Mouse (Mus musculus): ENCODE data around the gene Gm10959. TPM values are rescaled to one million over a fixed set of nuclear protein-coding genes. Genes with fewer than 3 reads are reported as not detected.

Gm10959 gene
- polyA plus RNA-seq, 1 experiment from 2014 or later, result not detected

DNA sequence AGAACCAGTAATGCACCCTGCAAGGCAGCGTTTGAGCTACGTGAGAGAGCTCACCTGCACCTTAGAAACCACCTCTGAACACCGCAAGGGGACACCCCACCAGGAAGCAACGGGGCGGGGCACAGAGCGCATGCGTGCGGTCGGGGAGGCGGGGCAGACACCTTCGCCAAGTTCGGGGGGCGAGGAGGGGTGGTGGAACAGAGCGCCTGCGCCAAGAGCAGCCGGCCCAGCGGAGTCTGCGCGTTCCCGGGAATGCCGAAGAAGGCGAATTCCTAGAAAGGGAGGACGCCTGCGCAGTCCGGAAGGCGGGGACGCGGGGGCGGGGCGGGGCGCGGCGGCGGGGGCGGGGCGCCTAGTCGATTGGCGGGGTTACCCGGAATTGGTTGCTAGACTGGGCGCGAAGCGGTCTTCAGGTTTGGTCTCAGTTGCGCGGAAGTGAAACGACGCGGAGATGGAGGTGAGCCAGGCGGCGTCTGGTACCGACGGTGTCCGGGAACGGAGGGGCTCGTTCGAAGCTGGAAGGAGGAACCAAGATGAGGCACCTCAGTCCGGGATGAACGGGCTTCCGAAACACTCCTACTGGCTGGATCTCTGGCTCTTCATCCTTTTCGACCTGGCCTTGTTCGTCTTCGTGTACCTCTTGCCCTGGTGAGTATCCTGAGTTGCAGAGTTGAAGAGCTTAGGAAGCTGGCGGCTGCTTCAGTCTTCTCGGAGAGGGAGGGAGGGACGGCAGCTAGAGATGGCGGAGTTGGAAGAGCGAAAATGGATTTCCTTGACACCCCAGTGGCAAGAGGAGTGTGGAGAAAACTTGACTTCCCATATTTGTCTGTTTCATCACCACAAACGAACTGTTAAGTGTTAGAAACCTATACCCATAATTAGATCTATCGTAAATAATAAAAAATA, 5.1 kb upstream of the Gm10959 start, which contains the start of gene 1810037I17Rik:
Gene 1810037I17Rik, plus strand, starts transcription at position 195 of the 906 bp plus-strand sequence.
- H3K27me3 ChIP-seq (replicated peaks; ENCODE audit: control insufficient read depth, insufficient read depth, low read length), result no peaks in the 10 kb centered on the region
- H3K36me3 ChIP-seq (ENCODE audit: control insufficient read depth, insufficient read depth), result peaks cover 4% of the 10 kb centered on the region; the same call in 1 of the 2 replicates
- ATAC-seq, result peak; percentile 99
- no peaks in the 10 kb centered on the region for H3K9me3 ChIP-seq (ENCODE audit: control insufficient read depth, low read length)
- H3K9ac ChIP-seq (replicated peaks; ENCODE audit: low read depth, low read length), result peak within 1 kb of the TSS; percentile 64
- peak within 1 kb of the TSS; percentile 54 for H3K4me3 ChIP-seq (replicated peaks; ENCODE audit: low read length)
- under 1% methylated on average over 59 of the region's 68 CpGs for WGBS
- peak within 1 kb of the TSS; percentile 67 for H3K4me2 ChIP-seq (ENCODE audit: low read length)
- peak within 1 kb of the TSS; percentile 79 for H3K27ac ChIP-seq (ENCODE audit: low read length)
- H3K4me1 ChIP-seq (replicated peaks; ENCODE audit: control insufficient read depth, insufficient read depth, low read length), result peaks cover 6% of the 10 kb centered on the region; the same call in 1 of the 2 replicates

DNA sequence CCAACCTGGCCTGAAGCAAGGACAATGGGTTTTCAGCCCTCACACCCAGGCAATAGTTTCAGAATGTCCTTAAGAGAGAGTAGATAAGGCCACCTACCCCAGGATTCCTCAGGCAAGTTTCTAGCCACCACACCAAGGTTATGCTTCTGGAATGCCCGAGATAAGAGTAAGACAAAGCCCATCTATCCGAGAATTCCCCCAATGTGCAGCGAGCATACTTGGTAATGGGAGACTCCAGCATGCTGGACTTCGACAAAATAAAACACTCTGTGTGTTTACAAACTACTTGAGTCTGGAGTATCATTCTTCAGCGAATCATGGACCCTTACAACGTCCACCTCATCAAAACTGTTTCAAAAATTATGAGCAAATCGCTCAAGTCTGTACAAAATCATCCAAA, 4.0 kb upstream of the Gm10959 start:
- no peak overlapping the region for H3K9ac ChIP-seq (replicated peaks; ENCODE audit: low read depth, low read length)
- 74% methylated on average over 7 of the region's 7 CpGs for WGBS
- H3K4me1 ChIP-seq (replicated peaks; ENCODE audit: control insufficient read depth, insufficient read depth, low read length), result peaks cover 6% of the 10 kb centered on the region; the same call in 1 of the 2 replicates
- H3K27ac ChIP-seq (ENCODE audit: low read length), result no peak overlapping the region
- H3K36me3 ChIP-seq (ENCODE audit: control insufficient read depth, insufficient read depth), result peaks cover 4% of the 10 kb centered on the region; the same call in 1 of the 2 replicates
- H3K4me2 ChIP-seq (ENCODE audit: low read length), result peak overlapping the region; percentile 64; the same call in 1 of the 2 replicates
- no peaks in the 10 kb centered on the region for H3K9me3 ChIP-seq (ENCODE audit: control insufficient read depth, low read length)
- no peak for ATAC-seq
- H3K4me3 ChIP-seq (replicated peaks; ENCODE audit: low read length), result no peak overlapping the region
- no peaks in the 10 kb centered on the region for H3K27me3 ChIP-seq (replicated peaks; ENCODE audit: control insufficient read depth, insufficient read depth, low read length)

DNA sequence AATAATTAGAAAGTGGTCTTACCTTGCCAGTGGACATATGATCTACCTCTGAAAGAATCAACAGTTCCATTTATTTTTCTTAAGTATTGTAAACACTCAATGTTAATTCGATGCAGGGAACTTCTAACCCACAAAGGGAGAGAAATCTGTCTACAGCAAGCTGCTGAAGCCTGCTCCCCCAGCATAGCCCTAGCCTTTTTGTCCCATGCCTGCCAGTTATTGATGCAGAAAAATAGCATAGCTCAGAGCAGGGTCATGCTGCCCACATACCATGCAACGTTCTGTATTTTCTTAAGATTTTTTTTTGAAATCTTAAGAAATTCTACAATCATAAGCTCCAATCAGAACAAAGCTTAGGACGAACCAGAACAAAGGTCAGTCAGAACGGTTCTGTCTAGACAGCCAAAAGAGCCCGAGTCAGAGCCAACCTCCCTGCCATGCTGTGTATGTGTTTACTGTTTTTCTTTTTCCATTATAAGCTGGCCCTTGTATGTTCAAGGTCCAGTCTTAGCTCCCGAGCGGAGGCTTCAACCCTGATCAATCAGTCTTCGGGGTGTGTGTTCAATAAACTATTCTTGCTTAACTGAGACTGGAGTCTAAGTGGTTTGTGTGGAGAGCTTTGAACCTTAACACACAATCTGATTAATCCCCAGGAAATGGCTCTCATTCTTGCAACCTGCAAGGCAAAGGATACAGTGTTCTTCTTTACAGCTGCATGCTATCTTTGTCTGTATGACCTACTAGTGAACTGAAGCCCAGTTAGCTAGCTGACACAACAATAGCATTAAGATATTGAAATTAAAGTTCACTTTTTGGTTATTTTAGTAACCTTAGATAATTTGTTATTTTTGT, 2.7 kb upstream of the Gm10959 start:
- no peak overlapping the region for H3K4me2 ChIP-seq (ENCODE audit: low read length)
- WGBS, result 76% methylated on average over 8 of the region's 8 CpGs
- H3K36me3 ChIP-seq (ENCODE audit: control insufficient read depth, insufficient read depth), result no peaks in the 10 kb centered on the region
- ATAC-seq, result no peak
- no peak overlapping the region for H3K9ac ChIP-seq (replicated peaks; ENCODE audit: low read depth, low read length)
- no peak overlapping the region for H3K4me3 ChIP-seq (replicated peaks; ENCODE audit: low read length)
- H3K27ac ChIP-seq (ENCODE audit: low read length), result no peak overlapping the region
- peaks cover 6% of the 10 kb centered on the region; the same call in 1 of the 2 replicates for H3K4me1 ChIP-seq (replicated peaks; ENCODE audit: control insufficient read depth, insufficient read depth, low read length)
- no peaks in the 10 kb centered on the region for H3K9me3 ChIP-seq (ENCODE audit: control insufficient read depth, low read length)
- no peaks in the 10 kb centered on the region for H3K27me3 ChIP-seq (replicated peaks; ENCODE audit: control insufficient read depth, insufficient read depth, low read length)

DNA sequence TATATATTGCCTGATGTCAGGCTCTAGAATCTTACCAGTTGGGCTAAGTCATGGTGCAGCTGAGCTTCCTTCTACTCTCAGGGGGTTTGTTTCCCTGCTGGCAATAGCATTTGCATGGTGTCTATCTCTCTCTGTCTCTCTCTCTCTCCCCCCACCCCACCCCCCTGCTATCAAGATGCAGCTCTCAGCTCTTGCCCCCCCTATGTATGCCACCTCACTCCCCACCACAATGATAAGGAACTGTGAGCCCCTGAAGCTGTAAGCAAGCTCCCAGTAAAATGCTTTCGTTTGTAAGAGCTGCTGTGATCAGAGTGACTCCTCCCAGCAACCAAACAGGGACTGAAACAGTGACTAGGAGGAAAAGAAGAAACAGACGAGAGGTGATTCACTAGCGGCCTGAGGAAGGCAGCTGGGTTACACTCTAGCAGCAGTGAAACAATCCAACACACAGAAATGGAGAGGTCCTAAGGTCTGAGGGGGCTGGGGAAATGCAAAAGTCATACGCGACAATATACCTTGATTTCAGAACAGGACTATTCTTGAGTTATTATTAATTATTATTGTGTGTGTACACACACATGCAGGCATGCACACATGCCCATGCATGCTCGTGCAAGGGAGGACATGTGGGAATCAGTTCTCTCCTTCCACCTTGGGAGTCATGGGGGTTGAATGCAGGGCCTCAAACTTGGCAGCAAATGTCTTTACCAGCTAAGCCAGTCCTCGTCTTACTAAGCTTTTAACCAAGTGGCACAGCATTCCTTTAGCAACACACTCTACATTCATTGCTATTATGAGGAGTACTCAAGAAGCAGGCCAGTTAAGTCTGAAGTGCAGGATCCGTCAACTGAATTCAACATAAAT, 1.6 kb upstream of the Gm10959 start:
- H3K27me3 ChIP-seq (replicated peaks; ENCODE audit: control insufficient read depth, insufficient read depth, low read length), result no peaks in the 10 kb centered on the region
- no peaks in the 10 kb centered on the region for H3K36me3 ChIP-seq (ENCODE audit: control insufficient read depth, insufficient read depth)
- H3K4me3 ChIP-seq (replicated peaks; ENCODE audit: low read length), result no peak overlapping the region
- no peak for ATAC-seq
- H3K4me2 ChIP-seq (ENCODE audit: low read length), result no peak overlapping the region
- H3K9me3 ChIP-seq (ENCODE audit: control insufficient read depth, low read length), result no peaks in the 10 kb centered on the region
- no peak overlapping the region for H3K9ac ChIP-seq (replicated peaks; ENCODE audit: low read depth, low read length)
- H3K4me1 ChIP-seq (replicated peaks; ENCODE audit: control insufficient read depth, insufficient read depth, low read length), result peaks cover 6% of the 10 kb centered on the region; the same call in 1 of the 2 replicates
- WGBS, result 55% methylated on average over 8 of the region's 8 CpGs
- H3K27ac ChIP-seq (ENCODE audit: low read length), result no peak overlapping the region

DNA sequence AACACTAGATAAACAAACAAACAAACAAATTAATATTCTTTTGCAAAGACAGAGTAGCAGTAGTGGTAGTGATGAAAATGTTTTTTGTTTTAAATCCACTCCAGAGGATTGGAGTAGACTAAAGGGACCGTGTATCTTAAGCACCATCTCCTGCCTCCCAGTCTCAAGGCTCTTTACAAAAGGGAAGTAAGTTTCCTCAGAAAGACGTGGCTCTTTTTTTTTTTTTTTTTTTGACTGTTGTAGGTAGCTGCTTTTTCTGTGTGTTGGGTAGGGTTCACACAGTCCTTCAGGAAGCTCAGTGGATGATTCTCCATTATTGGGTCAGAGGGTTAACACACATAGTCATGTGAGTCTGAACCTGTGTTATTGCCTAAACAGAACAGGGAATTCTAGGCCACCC, 488 bp downstream of the Gm10959 start:
- Histone ChIP-seq H3K27ac (ENCODE audit: low read length) (no peak overlapping the region), H3K9me3 (ENCODE audit: control insufficient read depth, low read length) (no peaks in the 10 kb centered on the region), H3K36me3 (ENCODE audit: control insufficient read depth, insufficient read depth) (no peaks in the 10 kb centered on the region), H3K4me1 (replicated peaks; ENCODE audit: control insufficient read depth, insufficient read depth, low read length) (0 out of 2 replicates have a peak, but pooled peaks cover 2% of the 10 kb centered on the region), H3K27me3 (replicated peaks; ENCODE audit: control insufficient read depth, insufficient read depth, low read length) (no peaks in the 10 kb centered on the region), H3K4me3 (replicated peaks; ENCODE audit: low read length) (no peak overlapping the region), H3K9ac (replicated peaks; ENCODE audit: low read depth, low read length) (no peak overlapping the region), H3K4me2 (ENCODE audit: low read length) (no peak overlapping the region)
- no peak for ATAC-seq
- 76% methylated on average over 2 of the region's 2 CpGs for WGBS

DNA sequence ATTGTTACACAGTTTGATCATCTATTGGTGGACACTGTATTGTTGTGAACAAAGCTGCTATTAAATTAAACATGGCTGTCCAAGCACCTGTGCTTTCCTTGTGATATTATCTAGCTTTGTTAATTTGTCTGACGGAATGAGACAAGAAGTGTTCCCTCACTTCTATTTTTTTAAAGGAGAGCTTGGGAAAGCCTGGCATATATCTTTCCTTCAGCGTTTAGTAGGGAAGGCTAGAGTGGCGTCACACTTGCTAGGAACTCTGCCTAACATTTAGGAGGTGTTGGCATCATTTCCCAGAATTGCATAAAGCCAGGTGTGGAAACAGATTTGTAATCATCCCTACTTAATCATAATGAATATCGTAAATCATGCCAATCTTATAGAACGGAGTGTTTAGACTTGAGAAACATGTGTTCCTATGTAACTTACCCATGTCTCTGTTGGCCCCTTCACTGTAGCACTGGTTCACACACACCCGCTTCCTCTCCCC, 2.9 kb downstream of the Gm10959 start:
- no peaks in the 10 kb centered on the region for H3K27me3 ChIP-seq (replicated peaks; ENCODE audit: control insufficient read depth, insufficient read depth, low read length)
- H3K27ac ChIP-seq (ENCODE audit: low read length), result no peak overlapping the region
- WGBS, result 87% methylated on average over 6 of the region's 6 CpGs
- no peak for ATAC-seq
- no peaks in the 10 kb centered on the region for H3K36me3 ChIP-seq (ENCODE audit: control insufficient read depth, insufficient read depth)
- H3K9ac ChIP-seq (replicated peaks; ENCODE audit: low read depth, low read length), result no peak overlapping the region
- no peaks in the 10 kb centered on the region for H3K9me3 ChIP-seq (ENCODE audit: control insufficient read depth, low read length)
- H3K4me2 ChIP-seq (ENCODE audit: low read length), result no peak overlapping the region
- no peak overlapping the region for H3K4me3 ChIP-seq (replicated peaks; ENCODE audit: low read length)
- no peaks in the 10 kb centered on the region for H3K4me1 ChIP-seq (replicated peaks; ENCODE audit: control insufficient read depth, insufficient read depth, low read length)

DNA sequence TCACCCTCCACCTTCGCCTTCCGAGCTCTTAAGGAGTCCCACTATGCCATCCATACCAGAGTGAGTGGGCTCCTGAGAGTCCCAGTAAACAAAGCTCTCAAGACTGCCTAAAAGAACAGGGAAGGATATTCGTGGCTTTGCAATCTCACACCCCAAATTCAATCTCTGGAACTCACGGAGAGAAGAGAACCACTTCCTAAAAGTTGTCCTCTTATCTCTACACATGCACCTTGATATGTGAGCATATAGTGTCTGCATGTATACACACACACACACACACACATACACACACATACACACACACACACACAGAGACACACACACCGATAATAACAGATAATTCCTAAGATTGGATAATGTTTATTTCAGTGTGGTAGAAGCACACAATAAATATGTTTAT, 3.7 kb downstream of the Gm10959 start:
- Histone ChIP-seq H3K27me3 (replicated peaks; ENCODE audit: control insufficient read depth, insufficient read depth, low read length) (no peaks in the 10 kb centered on the region), H3K36me3 (ENCODE audit: control insufficient read depth, insufficient read depth) (no peaks in the 10 kb centered on the region), H3K27ac (ENCODE audit: low read length) (no peak overlapping the region), H3K4me2 (ENCODE audit: low read length) (no peak overlapping the region), H3K9ac (replicated peaks; ENCODE audit: low read depth, low read length) (no peak overlapping the region), H3K4me1 (replicated peaks; ENCODE audit: control insufficient read depth, insufficient read depth, low read length) (no peaks in the 10 kb centered on the region), H3K9me3 (ENCODE audit: control insufficient read depth, low read length) (no peaks in the 10 kb centered on the region), H3K4me3 (replicated peaks; ENCODE audit: low read length) (no peak overlapping the region)
- no peak for ATAC-seq
- WGBS, result 89% methylated on average over 5 of the region's 5 CpGs

DNA sequence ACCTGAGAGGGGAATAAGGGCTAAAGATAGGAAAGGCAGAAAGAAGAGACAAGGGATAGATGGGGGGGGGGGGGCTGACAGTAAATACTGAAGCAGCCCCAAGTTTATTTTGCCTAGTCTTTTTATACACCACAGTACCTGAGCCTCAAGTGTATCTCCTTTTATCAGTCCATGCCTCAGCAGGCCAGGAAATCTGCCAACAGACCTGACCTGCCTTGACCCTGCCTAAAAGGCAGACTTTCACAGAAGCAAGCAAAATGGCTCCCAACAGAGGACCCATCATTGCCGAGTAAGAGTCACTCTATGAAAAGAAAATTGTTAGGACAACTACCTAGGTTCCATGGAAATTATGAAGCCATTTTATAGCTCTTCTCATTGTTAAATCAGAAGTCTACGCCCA, 11.3 kb downstream of the Gm10959 start:
- no peaks in the 10 kb centered on the region for H3K27me3 ChIP-seq (replicated peaks; ENCODE audit: control insufficient read depth, insufficient read depth, low read length)
- no peak overlapping the region for H3K4me3 ChIP-seq (replicated peaks; ENCODE audit: low read length)
- no peak overlapping the region for H3K4me2 ChIP-seq (ENCODE audit: low read length)
- ATAC-seq, result no peak
- WGBS, result 89% methylated on average over 2 of the region's 2 CpGs
- no peaks in the 10 kb centered on the region for H3K9me3 ChIP-seq (ENCODE audit: control insufficient read depth, low read length)
- no peak overlapping the region for H3K27ac ChIP-seq (ENCODE audit: low read length)
- H3K4me1 ChIP-seq (replicated peaks; ENCODE audit: control insufficient read depth, insufficient read depth, low read length), result 0 out of 2 replicates have a peak, but pooled peaks cover 2% of the 10 kb centered on the region
- no peak overlapping the region for H3K9ac ChIP-seq (replicated peaks; ENCODE audit: low read depth, low read length)
- H3K36me3 ChIP-seq (ENCODE audit: control insufficient read depth, insufficient read depth), result no peaks in the 10 kb centered on the region

Measured in forebrain, embryonic 16.5 days (tissue).